Mouse (Mus musculus): ENCODE measurements around the gene Gdf1.

The Gdf1 gene

GRCm38 (mm10) chr8:70330741-70331364, 1.2 kb downstream of the Gdf1 start:
- no peak for DNase-seq

GRCm38 (mm10) chr8:70331526-70331925, 1.9 kb downstream of the Gdf1 start:
- no peak for DNase-seq

GRCm38 (mm10) chr8:70332070-70332877, 2.7 kb downstream of the Gdf1 start:
- no peak for DNase-seq

GRCm38 (mm10) chr8:70332878-70333202, 3.2 kb downstream of the Gdf1 start:
- DNase-seq: no peak

- no peak for DNase-seq
Measured at GRCm38 (mm10) chr8:70338931-70339330, 9.3 kb downstream of the Gdf1 start.

GRCm38 (mm10) chr8:70340659-70341058, 11.0 kb downstream of the Gdf1 start:
- no peak for DNase-seq

GRCm38 (mm10) chr8:70342007-70342406, 12.4 kb downstream of the Gdf1 start:
- no peak for DNase-seq

- DNase-seq: no peak
Measured at GRCm38 (mm10) chr8:70343076-70343475, 13.5 kb downstream of the Gdf1 start.

GRCm38 (mm10) chr8:70343696-70344095, 14.1 kb downstream of the Gdf1 start:
- DNase-seq: peak; percentile 39 to 46

- no peak for DNase-seq
Measured at GRCm38 (mm10) chr8:70344279-70344678, 14.7 kb downstream of the Gdf1 start.

- no peak for DNase-seq
Measured at GRCm38 (mm10) chr8:70347443-70347842, 17.8 kb downstream of the Gdf1 start.

- no peak for DNase-seq
Measured at GRCm38 (mm10) chr8:70347860-70348420, 18.3 kb downstream of the Gdf1 start.

GRCm38 (mm10) chr8:70351035-70351999, 21.7 kb downstream of the Gdf1 start:
- no peak for DNase-seq

- DNase-seq: no peak
Measured at GRCm38 (mm10) chr8:70352000-70352384, 22.4 kb downstream of the Gdf1 start.

- DNase-seq: peak; percentile 75 to 78
Measured at GRCm38 (mm10) chr8:70352657-70353151, 23.1 kb downstream of the Gdf1 start.

GRCm38 (mm10) chr8:70353194-70353817, 23.7 kb downstream of the Gdf1 start, which contains the start of gene Upf1:
Upf1 (minus strand) TSS chr8:70353278.
- DNase-seq: peak; percentile 99

GRCm38 (mm10) chr8:70354004-70354403, 24.4 kb downstream of the Gdf1 start:
- no peak for DNase-seq

- no peak for DNase-seq
Measured at GRCm38 (mm10) chr8:70356111-70356510, 26.5 kb downstream of the Gdf1 start.

GRCm38 (mm10) chr8:70359411-70359810, 29.8 kb downstream of the Gdf1 start:
- DNase-seq: no peak

- DNase-seq: peak; percentile 42 to 52
Measured at GRCm38 (mm10) chr8:70360769-70361168, 31.2 kb downstream of the Gdf1 start.

GRCm38 (mm10) chr8:70361484-70362032, 31.9 kb downstream of the Gdf1 start:
- no peak for DNase-seq

GRCm38 (mm10) chr8:70364066-70364465, 34.4 kb downstream of the Gdf1 start:
- DNase-seq: no peak
